13 mouse cellular contexts compared by ENCODE assay signal in genomic region chr7:78619818-78620577, GRCm38 (mm10).
DNase-seq lines count a peak whose midpoint lies in the region; ATAC-seq lines count a peak whose summit lies in the region.
"Had no signal": no experiment of that assay in that cellular context is flagged by ENCODE, and none has a peak within 500 bp of the region (broad histone marks: within the 10 kb centered on the region; RNA-seq: fewer than 3 reads in every experiment).

No protein-coding gene starts in this region.

- 0 out of 2 replicates have a peak overlapping the region, but pooled peaks have one; percentile 13 for H3K9ac ChIP-seq in hindbrain, embryonic 13.5 days
- no peak overlapping the region for H3K9ac ChIP-seq in midbrain, embryonic 16.5 days (ENCODE audit: low read depth, low read length)
- H3K9ac ChIP-seq: lung, embryonic 15.5 days had no signal

- WGBS in forebrain, embryonic 10.5 days: 23% methylated on average over 9 of the region's 9 CpGs
- 24% methylated on average over 9 of the region's 9 CpGs for WGBS in hindbrain, embryonic 13.5 days
- 12% methylated on average over 9 of the region's 9 CpGs for WGBS in midbrain, embryonic 16.5 days

- H3K27ac ChIP-seq in forebrain, embryonic 10.5 days: peak overlapping the region; percentile 48
- H3K27ac ChIP-seq in hindbrain, embryonic 13.5 days: peak overlapping the region; percentile 8
- H3K27ac ChIP-seq in midbrain, embryonic 16.5 days (ENCODE audit: low read length): no peak overlapping the region
- H3K27ac ChIP-seq: lung, embryonic 15.5 days had no signal

- no peaks in the 10 kb centered on the region for H3K9me3 ChIP-seq in forebrain, embryonic 10.5 days
- H3K9me3 ChIP-seq in hindbrain, embryonic 13.5 days: no peaks in the 10 kb centered on the region
- H3K9me3 ChIP-seq in midbrain, embryonic 16.5 days (replicated peaks; ENCODE audit: control insufficient read depth, low read length, poor library complexity, severe bottlenecking): no peaks in the 10 kb centered on the region
- H3K9me3 ChIP-seq: lung, embryonic 15.5 days had no signal

- H3K4me1 ChIP-seq in forebrain, embryonic 10.5 days: peaks cover 31% of the 10 kb centered on the region
- peaks cover 21% of the 10 kb centered on the region for H3K4me1 ChIP-seq in hindbrain, embryonic 13.5 days (replicated peaks)
- peaks cover 14% of the 10 kb centered on the region for H3K4me1 ChIP-seq in midbrain, embryonic 16.5 days (ENCODE audit: control insufficient read depth, insufficient read depth, low read length)
- H3K4me1 ChIP-seq: lung, embryonic 15.5 days had no signal

- H3K4me3 ChIP-seq in forebrain, embryonic 10.5 days: no peak overlapping the region
- no peak overlapping the region for H3K4me3 ChIP-seq in hindbrain, embryonic 13.5 days
- H3K4me3 ChIP-seq in midbrain, embryonic 16.5 days (ENCODE audit: low read depth, low read length): no peak overlapping the region
- H3K4me3 ChIP-seq: lung, embryonic 15.5 days had no signal

- no peaks in the 10 kb centered on the region for H3K36me3 ChIP-seq in forebrain, embryonic 10.5 days (replicated peaks)
- no peaks in the 10 kb centered on the region for H3K36me3 ChIP-seq in hindbrain, embryonic 13.5 days
- H3K36me3 ChIP-seq in midbrain, embryonic 16.5 days (ENCODE audit: control insufficient read depth, insufficient read depth, low read length): no peaks in the 10 kb centered on the region
- H3K36me3 ChIP-seq: lung, embryonic 15.5 days had no signal

- H3K27me3 ChIP-seq in forebrain, embryonic 10.5 days (ENCODE audit: poor library complexity, severe bottlenecking): no peaks in the 10 kb centered on the region
- no peaks in the 10 kb centered on the region; the same call in 1 of the 2 replicates for H3K27me3 ChIP-seq in hindbrain, embryonic 13.5 days
- no peaks in the 10 kb centered on the region for H3K27me3 ChIP-seq in midbrain, embryonic 16.5 days (ENCODE audit: control insufficient read depth, insufficient read depth, low read depth, low read length)
- H3K27me3 ChIP-seq: lung, embryonic 15.5 days had no signal

- ATAC-seq in hindbrain, embryonic 13.5 days (ENCODE audit: low FRiP score): peak; percentile 86
- ATAC-seq in midbrain, embryonic 16.5 days: peak; percentile 83
- ATAC-seq: intestine, embryonic 16.5 days had no signal

- DNase-seq in adrenal gland, postnatal 14 days: peak; percentile 24
- DNase-seq in adrenal gland, adult 18-20 months (ENCODE audit: low spot score in 2 of 2): no peak
- no peak for DNase-seq in forebrain, embryonic 10.5 days (ENCODE audit: extremely low spot score, low spot score)
- DNase-seq in MN1 (ENCODE audit: low spot score): no peak
- no peak for DNase-seq in kidney, postnatal 10 days
- DNase-seq in spleen, adult 12 weeks (ENCODE audit: low spot score): no peak
- DNase-seq: adrenal gland, adult 8-10 months; gastrocnemius, postnatal 36 days; liver had no signal

- no peak overlapping the region for H3K4me2 ChIP-seq in hindbrain, embryonic 13.5 days
- no peak overlapping the region; the same call in 1 of the 2 replicates for H3K4me2 ChIP-seq in midbrain, embryonic 16.5 days (ENCODE audit: low read length)
- H3K4me2 ChIP-seq: lung, embryonic 15.5 days had no signal
